Mouse (Mus musculus): ENCODE measurements at regions not wholly inside any gene's neighbourhood (a gene's known extent, or its start where the extent isn't known, plus 50 kb on each side); places are given as distances from the start of the nearest gene placed in this dataset.

DNA sequence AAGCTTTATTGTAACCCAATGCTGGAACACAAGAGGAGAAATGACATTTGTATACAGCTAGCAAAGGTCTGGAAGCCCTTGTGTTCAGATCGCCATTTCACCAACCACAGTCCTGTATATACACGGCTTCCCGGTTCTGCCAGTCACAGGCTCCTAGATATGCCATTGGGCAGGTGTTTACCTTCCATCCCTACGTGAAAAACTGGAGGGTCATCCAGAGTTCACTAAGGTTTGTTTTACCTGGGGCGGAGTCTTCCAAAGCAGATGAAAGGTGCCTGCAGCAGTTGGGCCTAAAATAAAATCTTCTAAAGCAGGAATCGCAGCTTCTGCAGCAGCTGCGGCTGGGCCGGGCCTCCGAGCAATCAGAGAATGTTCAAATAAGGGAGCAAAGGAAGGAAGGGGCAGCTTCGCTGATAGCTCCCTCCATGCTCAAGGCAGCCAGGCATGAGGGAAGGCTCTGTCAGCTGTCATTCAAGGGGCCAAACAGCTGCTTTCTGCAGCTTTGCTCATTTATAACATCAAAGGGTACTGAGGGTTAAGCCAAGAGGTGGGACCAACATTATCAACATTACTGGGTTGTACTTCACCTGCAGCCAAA lies 81.7 kb upstream of the Hmga2 start:
- no peak overlapping the region for H3K27ac ChIP-seq
- no peak overlapping the region for H3K4me3 ChIP-seq (replicated peaks; ENCODE audit: low read depth, low read length)
- no peaks in the 10 kb centered on the region for H3K9me3 ChIP-seq (replicated peaks; ENCODE audit: low read length)
- H3K27me3 ChIP-seq (ENCODE audit: insufficient read depth, low read length), result no peaks in the 10 kb centered on the region
- no peaks in the 10 kb centered on the region for H3K36me3 ChIP-seq (ENCODE audit: insufficient read depth, low read length)
- 50% methylated on average over 10 of the region's 10 CpGs for WGBS
- ATAC-seq (replicated peaks; ENCODE audit: low FRiP score, low read depth), result no peak
- H3K4me1 ChIP-seq (replicated peaks; ENCODE audit: insufficient read depth, low read length), result 0 out of 2 replicates have a peak, but pooled peaks cover 3% of the 10 kb centered on the region
- no peak overlapping the region for H3K4me2 ChIP-seq (ENCODE audit: low read length)
- no peak overlapping the region for H3K9ac ChIP-seq (ENCODE audit: low read depth, low read length)
- TF ChIP-seq CTCF (IDR thresholded peaks at IDR 0.05; ENCODE audit: low read depth), result no peak
- no peak for DNase-seq (ENCODE audit: low spot score)

DNA sequence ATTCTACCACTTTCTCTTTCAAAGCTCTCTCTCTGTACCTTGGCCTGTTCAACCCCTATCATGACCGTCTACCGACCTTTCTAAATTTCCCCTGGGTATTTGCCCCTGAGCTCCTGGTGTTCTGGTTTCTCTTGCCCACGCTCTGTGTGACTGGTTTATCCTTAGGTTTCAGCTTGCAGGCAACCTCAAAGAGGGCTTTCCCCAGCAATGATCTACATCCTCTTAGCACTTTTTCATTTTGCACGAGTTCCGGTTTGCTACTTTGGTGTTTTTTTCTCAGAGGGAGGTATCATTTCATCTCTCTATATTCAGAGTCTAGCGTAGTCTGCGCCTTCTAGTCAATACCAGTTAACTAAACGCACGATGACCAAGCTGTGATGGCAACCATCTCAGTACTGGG lies 79.8 kb upstream of the Hmga2 start:
- Histone ChIP-seq H3K36me3 (ENCODE audit: insufficient read depth, low read length) (no peaks in the 10 kb centered on the region), H3K4me2 (ENCODE audit: low read length) (no peak overlapping the region), H3K9ac (ENCODE audit: low read depth, low read length) (no peak overlapping the region), H3K27me3 (ENCODE audit: insufficient read depth, low read length) (no peaks in the 10 kb centered on the region), H3K4me1 (replicated peaks; ENCODE audit: insufficient read depth, low read length) (0 out of 2 replicates have a peak, but pooled peaks cover 4% of the 10 kb centered on the region), H3K4me3 (replicated peaks; ENCODE audit: low read depth, low read length) (no peak overlapping the region), H3K27ac (no peak overlapping the region), H3K9me3 (replicated peaks; ENCODE audit: low read length) (no peaks in the 10 kb centered on the region)
- 90% methylated on average over 9 of the region's 9 CpGs for whole genome bisulfite sequencing
- DNase-seq (ENCODE audit: low spot score) (no peak), ATAC-seq (replicated peaks; ENCODE audit: low FRiP score, low read depth) (no peak)
- no peak for TF ChIP-seq CTCF (IDR thresholded peaks at IDR 0.05; ENCODE audit: low read depth)

DNA sequence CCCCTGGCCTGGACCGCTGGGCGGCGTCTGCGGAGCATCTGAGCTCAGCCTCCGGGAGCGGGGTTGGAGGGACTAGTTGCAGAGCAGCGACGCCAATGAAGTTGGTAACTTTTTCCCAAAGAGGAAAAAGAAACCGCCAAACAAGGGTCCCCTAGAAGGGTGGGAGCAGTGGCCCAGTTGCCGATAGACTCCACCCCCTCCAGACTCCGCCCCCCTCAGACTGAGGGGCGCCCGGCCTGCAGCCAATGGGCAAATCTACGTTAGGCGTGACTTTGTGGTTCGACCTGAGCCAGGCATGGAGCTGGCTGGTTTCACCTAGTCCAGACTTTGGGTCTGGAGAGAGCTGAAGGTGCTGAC lies 76.8 kb upstream of the Hmga2 start:
- TF ChIP-seq CTCF (IDR thresholded peaks at IDR 0.05; ENCODE audit: low read depth), result peak; percentile 25; the same call in 1 of the 2 replicates

GRCm38 (mm10) chr10:120552341-120553096 lies 76.2 kb upstream of the Hmga2 start:
- peak; percentile 78 for ATAC-seq (replicated peaks; ENCODE audit: low FRiP score, low read depth)

More for the DNA sequence above, 76.8 kb upstream of the Hmga2 start:
- Histone ChIP-seq H3K27ac (peak overlapping the region; percentile 55; the same call in 1 of the 2 replicates), H3K4me2 (ENCODE audit: low read length) (peak overlapping the region; percentile 100), H3K4me3 (replicated peaks; ENCODE audit: low read depth, low read length) (peak overlapping the region; percentile 57), H3K9me3 (replicated peaks; ENCODE audit: low read length) (no peaks in the 10 kb centered on the region), H3K27me3 (ENCODE audit: insufficient read depth, low read length) (no peaks in the 10 kb centered on the region), H3K9ac (ENCODE audit: low read depth, low read length) (peak overlapping the region; percentile 66), H3K4me1 (replicated peaks; ENCODE audit: insufficient read depth, low read length) (0 out of 2 replicates have a peak, but pooled peaks cover 4% of the 10 kb centered on the region), H3K36me3 (ENCODE audit: insufficient read depth, low read length) (no peaks in the 10 kb centered on the region)
- DNase-seq (ENCODE audit: low spot score) (peak; percentile 77), ATAC-seq (replicated peaks; ENCODE audit: low FRiP score, low read depth) (peak; percentile 75)
- WGBS, result 2% methylated on average over 16 of the region's 16 CpGs

GRCm38 (mm10) chr10:120551851-120552281 lies 75.6 kb upstream of the Hmga2 start:
- peak overlapping the region; percentile 57 for H3K4me3 ChIP-seq (replicated peaks; ENCODE audit: low read depth, low read length)
- H3K27me3 ChIP-seq (ENCODE audit: insufficient read depth, low read length), result no peaks in the 10 kb centered on the region
- 0 out of 2 replicates have a peak, but pooled peaks cover 4% of the 10 kb centered on the region for H3K4me1 ChIP-seq (replicated peaks; ENCODE audit: insufficient read depth, low read length)
- ATAC-seq (replicated peaks; ENCODE audit: low FRiP score, low read depth) (0 out of 2 replicates have a peak, but pooled peaks have one; percentile 27), DNase-seq (ENCODE audit: low spot score) (peak; percentile 79)
- no peaks in the 10 kb centered on the region for H3K36me3 ChIP-seq (ENCODE audit: insufficient read depth, low read length)
- no peaks in the 10 kb centered on the region for H3K9me3 ChIP-seq (replicated peaks; ENCODE audit: low read length)
- WGBS, result 1% methylated on average over 18 of the region's 18 CpGs
- H3K4me2 ChIP-seq (ENCODE audit: low read length), result peak overlapping the region; percentile 100
- no peak overlapping the region for H3K9ac ChIP-seq (ENCODE audit: low read depth, low read length)
- no peak for TF ChIP-seq CTCF (IDR thresholded peaks at IDR 0.05; ENCODE audit: low read depth)
- H3K27ac ChIP-seq, result no peak overlapping the region

More at GRCm38 (mm10) chr10:120552341-120553096, 76.2 kb upstream of the Hmga2 start:
- Histone ChIP-seq H3K36me3 (ENCODE audit: insufficient read depth, low read length) (no peaks in the 10 kb centered on the region), H3K4me3 (replicated peaks; ENCODE audit: low read depth, low read length) (peak overlapping the region; percentile 57), H3K4me1 (replicated peaks; ENCODE audit: insufficient read depth, low read length) (0 out of 2 replicates have a peak, but pooled peaks cover 4% of the 10 kb centered on the region), H3K4me2 (ENCODE audit: low read length) (peak overlapping the region; percentile 100), H3K9ac (ENCODE audit: low read depth, low read length) (peak overlapping the region; percentile 66), H3K27ac (peak overlapping the region; percentile 55), H3K9me3 (replicated peaks; ENCODE audit: low read length) (no peaks in the 10 kb centered on the region), H3K27me3 (ENCODE audit: insufficient read depth, low read length) (no peaks in the 10 kb centered on the region)
- TF ChIP-seq CTCF (IDR thresholded peaks at IDR 0.05; ENCODE audit: low read depth), result no peak
- peak; percentile 57 for DNase-seq (ENCODE audit: low spot score)
- under 1% methylated on average over 55 of the region's 56 CpGs for WGBS

DNA sequence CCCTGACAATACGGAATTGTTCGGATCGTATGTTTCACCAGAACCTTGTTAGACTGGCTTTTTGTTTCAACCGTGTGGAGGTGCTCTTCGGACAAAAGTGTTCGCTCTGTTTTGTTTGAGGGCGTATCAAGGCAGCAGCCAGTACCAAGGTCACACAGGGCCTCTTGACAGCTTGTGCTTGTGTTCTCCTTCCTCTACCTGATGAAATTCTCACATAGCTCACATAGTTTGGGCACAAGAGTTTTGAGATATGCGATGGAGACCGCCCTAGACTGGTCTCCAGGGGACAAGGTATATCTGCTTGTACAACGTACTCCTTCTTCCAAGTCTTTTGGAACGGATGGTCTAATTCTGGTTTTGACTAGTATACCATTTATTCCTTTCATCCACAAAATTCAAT lies 70.9 kb upstream of the Hmga2 start:
- H3K4me3 ChIP-seq (replicated peaks; ENCODE audit: low read depth, low read length), result no peak overlapping the region
- no peaks in the 10 kb centered on the region for H3K36me3 ChIP-seq (ENCODE audit: insufficient read depth, low read length)
- H3K9me3 ChIP-seq (replicated peaks; ENCODE audit: low read length), result no peaks in the 10 kb centered on the region
- no peak overlapping the region for H3K27ac ChIP-seq
- H3K4me1 ChIP-seq (replicated peaks; ENCODE audit: insufficient read depth, low read length), result no peaks in the 10 kb centered on the region
- TF ChIP-seq CTCF (IDR thresholded peaks at IDR 0.05; ENCODE audit: low read depth), result no peak
- no peak overlapping the region for H3K4me2 ChIP-seq (ENCODE audit: low read length)
- H3K9ac ChIP-seq (ENCODE audit: low read depth, low read length), result no peak overlapping the region
- no peak for DNase-seq (ENCODE audit: low spot score)
- H3K27me3 ChIP-seq (ENCODE audit: insufficient read depth, low read length), result no peaks in the 10 kb centered on the region
- no peak for ATAC-seq (replicated peaks; ENCODE audit: low FRiP score, low read depth)
- WGBS, result 88% methylated on average over 11 of the region's 11 CpGs
